Mouse (Mus musculus): Measurements from ENCODE around the gene Gm12169. TPM values are rescaled to one million over a fixed set of nuclear protein-coding genes. Genes with fewer than 3 reads are reported as not detected.

Gene Gm12169
- total RNA-seq (2023), result not detected

DNA sequence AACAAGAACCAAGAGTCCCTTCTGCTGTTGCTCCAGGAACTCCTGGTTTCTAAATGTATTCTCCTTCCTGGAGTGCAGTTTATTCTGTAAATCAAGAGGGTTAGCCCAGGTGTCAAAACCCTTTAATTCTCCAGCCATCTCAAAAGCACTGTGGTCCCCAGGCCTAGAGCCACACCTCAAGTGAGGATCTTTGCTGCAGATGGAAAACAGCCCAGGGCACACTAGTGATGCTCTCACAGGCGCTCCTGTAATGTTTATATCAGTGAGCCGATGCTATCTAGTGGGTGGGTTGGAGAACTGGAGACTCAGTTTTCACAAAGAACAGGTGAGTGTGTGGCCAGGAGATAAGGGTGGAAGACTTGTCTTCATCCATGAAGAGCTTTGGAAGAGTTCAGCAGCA, at the start of gene Gm12169:
Gm12169 (plus strand) TSS at position 301 of the 400 bp plus-strand sequence.

DNA sequence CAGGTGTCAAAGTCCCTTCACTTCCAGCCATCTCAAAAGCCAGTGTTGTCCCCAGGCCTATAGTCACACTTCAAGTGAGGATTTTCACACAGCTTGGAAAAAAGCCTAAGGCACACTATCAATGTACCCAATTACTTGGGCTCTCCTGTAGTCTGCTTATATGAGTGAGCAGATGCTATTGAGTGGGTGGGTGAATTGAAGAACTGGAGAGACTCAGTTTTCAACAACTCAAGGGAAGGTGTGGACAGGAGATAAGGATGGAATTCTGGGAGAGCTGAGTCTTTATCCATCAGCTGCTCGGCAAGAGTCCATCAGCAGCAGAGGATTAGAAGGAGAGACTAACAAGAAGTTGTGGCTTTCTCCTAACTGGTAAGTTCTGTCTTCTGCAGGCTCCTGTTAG, 47.3 kb downstream of the Gm12169 start, which contains the start of gene BC053393:
BC053393 (plus strand) TSS at position 210 of the 400 bp plus-strand sequence.

Other genes starting within 250 kb of the Gm12169 start
- gene Cyfip2, start 211.4 kb upstream of the Gm12169 start, total RNA-seq (2023), result 167 TPM
- 537 TPM for gene Itk, start 134.7 kb upstream of the Gm12169 start, total RNA-seq (2023)
- 0.44 TPM for gene Fam71b, start 127.7 kb upstream of the Gm12169 start, total RNA-seq (2023)
- 25.5 TPM for gene Med7, start 87.3 kb upstream of the Gm12169 start, total RNA-seq (2023)
- 0.24 TPM for gene Havcr2, start 69.3 kb upstream of the Gm12169 start, total RNA-seq (2023)
- not detected for gene BC053393, start 47.3 kb downstream of the Gm12169 start, total RNA-seq (2023)
- gene Dppa1, start 105.0 kb downstream of the Gm12169 start, total RNA-seq (2023), result not detected
- not detected for gene Timd2, start 182.8 kb downstream of the Gm12169 start, total RNA-seq (2023)
- 1.2 TPM for gene Havcr1, start 210.9 kb downstream of the Gm12169 start, total RNA-seq (2023)

Data from CD4-positive naive resting alpha-beta T cell, adult 57 days (primary cell).